Mouse (Mus musculus) lung, postnatal 10 days (tissue): ENCODE data around the gene Pitpnc1.

Source experiments
- DNase-seq: peaks from one replicate; pipeline ENCODE4 v3.0.0; 2021

The Pitpnc1 gene

DNA sequence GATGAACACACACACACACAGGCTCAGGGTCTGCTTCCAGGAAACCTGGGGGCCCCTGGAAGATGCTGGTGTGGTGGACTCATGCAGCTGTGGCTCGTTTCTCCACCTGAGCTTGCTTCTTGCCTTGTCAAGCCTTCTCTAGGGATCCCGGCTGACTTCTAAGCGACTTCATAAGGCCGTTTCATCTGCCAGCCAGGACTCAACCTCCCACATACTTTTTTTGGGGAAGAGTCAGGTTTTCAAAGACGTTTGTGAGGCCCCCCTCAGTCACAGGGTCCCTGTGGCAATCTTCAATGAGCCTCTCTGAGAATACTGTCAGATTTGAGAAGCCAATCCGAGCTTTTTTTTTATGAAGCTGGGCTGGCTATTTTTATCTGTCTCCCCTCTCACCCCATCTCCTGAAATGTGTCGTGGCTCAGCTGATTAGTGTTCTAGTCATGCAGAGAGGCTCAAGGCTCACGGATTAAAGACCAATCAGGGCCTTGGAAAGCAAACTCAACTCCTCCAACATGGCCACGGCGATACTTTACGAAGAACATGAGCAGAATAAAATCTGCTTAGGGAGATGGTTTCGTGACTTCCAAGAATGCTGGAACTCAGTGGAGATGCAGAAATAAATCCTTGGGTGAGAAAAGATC is 247.8 kb downstream of the Pitpnc1 start:
- DNase-seq, result no peak

DNA sequence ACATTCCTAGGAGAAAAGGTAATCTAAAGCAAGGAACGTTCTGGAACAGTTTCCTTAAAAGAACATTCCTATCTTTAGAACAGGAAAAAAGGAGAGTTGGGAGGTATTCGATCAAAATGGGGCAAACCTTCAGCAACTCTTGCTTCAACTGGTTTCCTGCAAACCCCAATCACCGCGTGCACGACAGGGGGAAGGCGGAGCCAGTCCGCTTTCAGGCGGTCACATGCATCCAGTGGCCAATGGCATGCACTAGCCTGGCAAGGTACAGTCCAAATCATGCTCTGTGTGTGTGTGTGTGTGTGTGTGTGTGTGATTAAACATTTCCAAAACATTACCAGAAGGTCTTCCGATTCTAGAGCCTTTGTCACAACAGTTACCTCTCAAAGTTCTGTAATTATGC is 255.4 kb downstream of the Pitpnc1 start:
- DNase-seq, result no peak

DNA sequence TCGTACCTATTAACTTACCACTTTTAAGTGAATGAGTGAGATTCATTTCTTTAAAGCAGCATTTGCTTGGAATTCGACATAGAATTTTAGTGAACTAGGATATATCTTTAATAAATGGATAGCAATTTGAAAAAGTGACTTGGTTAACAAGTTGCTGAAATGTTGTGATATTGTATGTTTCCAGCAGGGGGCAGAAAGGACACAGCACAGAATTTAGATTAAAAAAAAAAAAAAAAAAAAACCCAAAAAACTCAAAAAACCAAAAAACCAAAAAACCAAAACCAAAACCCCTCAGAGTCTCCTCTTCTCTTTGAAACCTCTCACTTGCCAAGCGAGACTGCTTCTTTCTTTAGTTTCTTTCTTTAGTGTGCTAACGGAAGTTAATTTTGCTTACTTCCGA is 256.8 kb downstream of the Pitpnc1 start:
- DNase-seq, result peak; percentile 54

DNA sequence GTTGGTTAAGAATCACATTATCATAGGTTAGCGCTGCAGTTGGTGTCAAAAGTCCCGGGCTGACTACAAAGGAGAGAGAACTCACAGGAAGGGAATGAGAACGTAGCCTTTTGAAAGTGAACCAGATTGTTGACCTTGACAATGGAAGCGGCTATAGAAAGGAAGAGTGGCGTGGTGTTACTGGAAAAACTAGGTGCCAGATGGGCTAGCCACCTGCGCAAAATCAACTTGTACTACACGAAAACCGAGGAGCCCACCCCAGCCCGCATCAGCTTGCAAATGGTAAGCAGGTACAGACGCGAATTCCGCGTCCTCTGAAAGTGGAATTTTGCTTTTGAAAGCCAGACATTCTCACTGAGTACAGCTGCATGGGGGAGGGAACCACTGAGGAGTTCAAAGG is 260.7 kb downstream of the Pitpnc1 start:
- no peak for DNase-seq

DNA sequence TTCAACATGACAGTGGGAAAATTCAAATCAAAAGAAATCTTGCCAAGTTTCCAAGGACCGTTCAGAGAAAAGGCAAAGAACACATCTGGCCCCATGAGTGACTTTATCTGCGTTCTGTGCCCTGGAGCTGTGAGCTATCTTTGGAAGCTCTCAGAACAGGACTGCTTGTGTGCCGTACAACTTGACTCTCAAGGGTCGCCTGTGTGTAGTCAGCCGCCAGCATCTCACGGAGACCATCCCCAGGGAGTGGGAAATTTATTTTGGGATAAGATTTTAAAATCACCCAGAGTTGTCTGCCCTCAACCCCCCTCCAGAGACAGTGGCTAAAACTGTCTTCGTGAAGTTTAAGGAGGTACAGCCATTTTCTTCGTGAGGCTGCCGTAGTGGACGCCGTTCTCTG is 268.7 kb downstream of the Pitpnc1 start:
- DNase-seq, result no peak

DNA sequence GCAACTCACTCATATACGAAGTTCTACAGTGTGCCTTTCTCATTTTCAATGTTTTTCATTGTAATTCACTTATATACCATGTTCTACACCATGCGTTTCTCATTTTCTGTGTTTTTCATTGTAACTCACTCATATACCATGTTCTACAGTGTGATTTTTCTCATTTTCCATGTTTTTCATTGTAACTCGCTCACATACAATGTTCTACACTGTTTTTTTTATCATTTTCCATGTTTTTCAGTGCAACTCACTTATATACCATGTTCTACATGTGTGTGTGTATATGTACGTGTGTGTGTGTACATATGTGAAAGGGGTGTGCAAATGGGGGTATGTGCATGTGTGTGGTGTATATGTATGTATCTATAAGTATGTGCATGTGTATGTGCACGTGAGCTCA is 271.2 kb downstream of the Pitpnc1 start:
- DNase-seq, result no peak

DNA sequence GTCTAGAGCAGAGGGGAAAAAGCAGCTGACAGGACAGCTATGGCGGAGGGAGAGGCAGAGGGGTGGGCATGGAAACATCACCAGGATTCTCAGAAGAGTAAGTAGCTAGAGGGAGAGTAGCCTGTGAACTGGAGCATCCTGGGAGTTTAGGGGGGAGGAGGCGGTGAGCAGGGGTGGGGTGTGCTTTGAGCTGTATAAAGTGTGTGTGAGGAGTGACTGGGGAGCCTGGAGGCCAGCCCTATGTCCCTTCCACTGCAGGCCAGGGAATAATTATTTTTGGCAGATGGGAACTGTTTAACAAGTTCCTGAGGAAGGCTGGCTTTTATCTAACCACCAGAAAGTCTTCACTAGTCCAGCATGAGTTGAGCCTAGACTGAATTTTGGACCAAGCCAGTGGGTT is 275.2 kb downstream of the Pitpnc1 start:
- DNase-seq, result peak; percentile 12

DNA sequence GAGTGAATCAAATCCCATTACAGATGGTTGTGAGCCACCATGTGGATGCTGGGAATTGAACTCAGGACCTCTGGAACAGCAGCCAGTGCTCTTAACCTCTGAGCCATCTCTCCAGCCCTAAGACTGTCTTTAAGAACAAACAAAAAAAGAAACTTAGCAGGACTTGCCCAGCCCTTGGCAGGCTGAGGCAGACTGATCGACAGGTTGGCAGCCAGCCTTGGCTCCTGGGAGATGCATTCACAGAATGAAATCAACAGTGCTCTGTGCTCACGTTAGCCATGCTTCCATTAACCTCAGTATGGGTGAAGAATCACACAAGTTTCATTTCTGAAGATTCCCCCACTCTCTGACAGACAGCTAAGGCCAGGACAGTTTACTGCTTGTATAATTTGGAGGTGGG is 280.1 kb downstream of the Pitpnc1 start:
- no peak for DNase-seq

DNA sequence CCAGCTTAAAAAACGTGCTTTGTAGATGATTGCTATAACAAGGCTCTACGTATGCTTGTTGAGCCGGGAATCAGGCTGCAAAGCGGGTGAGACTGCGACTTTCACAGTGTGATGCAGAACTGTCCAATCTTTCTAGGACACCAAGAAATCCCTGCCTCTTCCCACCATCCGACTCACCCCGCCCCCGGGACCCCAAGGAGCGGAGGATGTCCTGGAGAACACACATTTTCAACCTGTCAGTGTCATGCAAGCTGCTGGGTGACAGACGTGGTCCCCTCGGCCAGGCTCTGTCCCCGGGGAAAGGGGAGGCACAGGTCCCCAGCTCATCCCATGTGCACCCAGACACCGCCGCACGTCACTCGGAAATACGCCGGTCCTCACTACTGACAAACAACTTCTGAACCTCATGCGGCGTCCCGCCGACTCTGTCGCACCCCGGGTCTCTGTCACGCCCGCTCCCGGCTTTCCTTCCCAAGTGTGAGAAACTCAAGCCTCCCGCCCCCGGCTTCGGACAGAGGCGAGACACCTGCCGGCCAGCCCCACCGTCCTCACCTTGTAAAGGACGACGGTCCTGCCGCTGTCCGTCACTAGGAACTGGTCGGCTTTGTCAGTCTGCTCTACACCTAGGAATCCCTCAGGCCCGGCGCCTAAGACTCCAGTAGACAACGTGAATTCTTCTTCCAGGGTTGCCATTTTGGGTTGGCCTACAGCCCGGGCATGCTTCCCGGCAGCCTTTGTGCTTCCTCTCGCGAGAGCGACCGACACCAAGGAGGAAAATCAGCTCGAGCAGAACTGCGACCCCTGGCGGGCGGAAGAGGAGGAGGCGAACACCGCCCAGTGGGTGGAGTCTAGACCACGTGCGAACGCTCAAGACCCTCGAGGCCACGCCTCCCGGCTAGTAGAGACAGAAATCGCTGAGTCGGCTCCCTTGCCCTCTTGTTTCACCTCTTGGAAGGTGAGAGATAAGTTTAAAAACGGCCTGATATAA is 281.6 kb downstream of the Pitpnc1 start, which contains the start of gene Nol11:
Gene Nol11, minus strand, starts transcription at position 817 of the 988 bp plus-strand sequence.
- DNase-seq, result peak; percentile 99

DNA sequence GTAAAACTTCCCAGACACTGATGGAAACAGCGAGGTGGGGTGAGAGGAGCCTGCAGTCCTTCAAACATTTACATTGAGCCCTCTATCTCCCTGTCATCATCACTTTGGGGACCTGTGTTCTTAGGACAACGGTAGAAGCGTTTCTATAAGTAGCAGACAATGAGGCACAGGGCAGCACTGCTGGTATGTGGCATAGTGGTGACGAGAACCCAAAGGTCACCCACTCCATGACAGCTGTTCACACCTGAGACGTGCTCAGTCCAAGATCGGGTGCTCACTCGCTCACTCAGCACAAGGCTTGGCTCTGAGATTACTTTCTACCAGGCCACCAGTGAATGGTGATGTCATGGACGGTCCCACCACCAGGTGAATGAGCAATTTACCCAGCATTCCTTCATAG is 286.7 kb downstream of the Pitpnc1 start:
- DNase-seq, result no peak

DNA sequence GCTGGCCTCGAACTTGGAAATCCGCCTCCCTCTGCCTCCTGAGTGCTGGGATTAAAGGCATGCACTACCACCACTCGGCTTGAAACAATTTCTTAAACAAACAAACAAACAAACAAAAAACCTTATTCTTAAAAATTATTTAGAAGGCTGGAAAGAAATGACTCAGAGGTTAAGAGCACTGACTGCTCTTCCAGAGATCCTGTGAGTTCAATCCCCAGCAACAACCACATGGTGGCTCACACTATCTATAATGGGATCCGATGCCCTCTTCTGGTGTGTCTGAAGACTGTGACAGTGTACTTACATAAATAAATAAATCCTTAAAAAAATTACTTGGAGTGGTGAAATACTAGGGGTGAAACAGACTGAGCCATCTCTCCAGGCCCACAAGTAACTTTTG is 309.3 kb downstream of the Pitpnc1 start:
- no peak for DNase-seq

DNA sequence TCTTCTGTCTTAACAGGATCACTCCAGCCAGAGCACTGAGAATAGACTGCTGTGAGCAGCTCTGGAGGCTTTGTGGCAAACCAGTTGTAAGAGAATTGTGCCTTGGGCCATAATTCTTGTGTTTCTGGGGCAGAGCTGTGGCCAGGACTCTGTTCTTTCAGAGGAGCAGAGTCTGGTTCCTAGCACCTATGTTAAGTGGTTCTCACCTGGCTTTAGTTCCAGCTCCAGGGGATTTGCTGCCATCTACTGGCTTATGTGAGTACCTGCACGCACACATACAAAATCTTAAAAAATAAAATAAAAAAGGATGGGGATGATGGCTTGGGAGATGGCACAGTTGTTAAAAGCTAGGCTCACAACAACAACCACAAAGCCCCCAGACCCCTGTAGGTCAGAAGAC is 311.5 kb downstream of the Pitpnc1 start:
- no peak for DNase-seq
